Mouse (Mus musculus) neutrophil, adult 59 days (primary cell): Measurements from ENCODE around the gene Ankrd12. TPM values are rescaled to one million over a fixed set of nuclear protein-coding genes. Genes with fewer than 3 reads are reported as not detected.

Experiments used
- total RNA-seq, 2 experiments: library from RNA; stranded (reverse); gene quantifications; 1 replicate in 1 of 2; 2 replicates in 1 of 2; pipeline ENCODE4 v1.2.4; 2023

The Ankrd12 gene
- 10 to 100 TPM; 48.0 to 50.4 TPM for total RNA-seq

GRCm38 (mm10) chr17:66076934-66077333, at the start of gene Ankrd12:
Gene Ankrd12, minus strand, starts transcription at chr17:66077089.

GRCm38 (mm10) chr17:66123066-66123815, 46.4 kb upstream of the Ankrd12 start, which contains the start of gene Ddx11:
Gene Ddx11, plus strand, starts transcription at chr17:66123520.

GRCm38 (mm10) chr17:66111402-66111959, 34.6 kb upstream of the Ankrd12 start, which contains the start of gene Washc1:
Gene Washc1, plus strand, starts transcription at chr17:66111545.

DNA sequence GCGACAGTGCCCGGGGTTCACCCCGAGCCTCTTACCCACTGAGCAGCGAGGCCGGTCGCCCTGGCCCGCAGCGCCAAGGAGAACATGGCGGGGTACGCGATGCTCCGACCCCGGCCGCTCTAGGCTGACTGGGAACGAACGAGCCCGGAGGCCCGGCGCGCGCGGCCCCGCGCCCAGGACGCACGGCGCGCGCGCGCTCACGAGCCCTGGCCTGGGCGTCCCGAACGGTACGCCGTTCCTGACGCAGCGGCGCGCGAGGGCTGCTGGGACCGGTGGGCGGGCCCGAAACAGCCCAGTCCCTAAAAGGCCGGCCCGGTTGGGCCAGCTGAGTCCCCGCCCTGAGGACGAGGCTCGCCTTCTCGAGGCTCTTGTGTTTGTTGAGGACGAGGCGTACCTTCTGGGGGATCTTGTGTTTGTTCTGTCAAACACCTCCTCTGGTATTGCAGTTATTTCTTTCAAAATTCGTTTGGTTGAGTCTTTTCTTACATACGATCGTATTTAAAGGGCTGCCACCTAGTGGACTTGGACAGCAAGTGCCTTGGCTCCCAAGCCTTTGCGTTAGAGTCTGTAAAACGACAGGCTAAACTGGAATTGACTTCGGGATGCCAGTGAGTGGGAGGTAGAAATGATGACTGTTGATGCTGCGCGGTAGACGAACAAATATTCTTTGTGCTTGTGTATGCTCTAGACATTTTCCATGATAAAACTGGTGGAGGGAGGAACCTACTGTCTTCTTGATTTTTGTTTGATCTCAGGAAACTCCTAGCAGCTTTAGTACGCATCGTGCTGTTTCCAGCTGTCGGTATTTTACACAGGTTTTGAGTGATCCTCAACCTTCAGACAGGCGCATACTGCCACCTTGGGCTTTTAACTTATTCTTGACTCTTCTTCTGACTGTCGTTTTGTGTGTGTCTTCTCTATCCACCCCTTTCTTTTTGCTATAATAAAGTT, 24.8 kb upstream of the Ankrd12 start, which contains the start of gene Ndufv2:
Ndufv2 (minus strand) TSS at position 180 of the 951 bp plus-strand sequence.

GRCm38 (mm10) chr17:65950622-65951404, 126.1 kb downstream of the Ankrd12 start, which contains the start of gene Twsg1:
Gene Twsg1, minus strand, starts transcription at chr17:65951226.

Other genes with a start within 250 kb of the Ankrd12 start
- gene Ralbp1, start 191.3 kb downstream of the Ankrd12 start, total RNA-seq: 10 to 100 TPM; 60.7 to 76.4 TPM
- gene Twsg1, start 125.9 kb downstream of the Ankrd12 start, total RNA-seq: 1 to 10 TPM; 5.1 to 9.5 TPM
- gene Ndufv2, start 24.5 kb upstream of the Ankrd12 start, total RNA-seq: 10 to 100 TPM; 63.6 to 72.6 TPM
- 10 to 100 TPM; 42.9 to 54.9 TPM for gene Washc1, start 34.5 kb upstream of the Ankrd12 start, total RNA-seq
- 10 to 100 TPM; 12.1 to 13.9 TPM for gene Ddx11, start 46.4 kb upstream of the Ankrd12 start, total RNA-seq